Mouse (Mus musculus) gastrocnemius, postnatal 10 days (tissue): Measurements from ENCODE around the gene Txndc15. TPM values are rescaled to one million over a fixed set of nuclear protein-coding genes. Genes with fewer than 3 reads are reported as not detected.
"Not testable (repeated sequence)": the region's sequence is repeated elsewhere in the genome, so short reads cannot be mapped to it uniquely, and the experiment has no call there.

Source experiments
- DNase-seq: peaks from one replicate; pipeline ENCODE4 v3.0.0; 2021; ENCODE audit warnings: mixed read lengths
- long read RNA-seq, 2 experiments: library from polyadenylated mRNA; stranded (forward); transcript quantifications; one replicate each; pipeline ENCODE4 v2.0.0; 2021
- total RNA-seq, 2 experiments: library from RNA; stranded (reverse); gene quantifications; 2 replicates each; pipeline ENCODE4 v1.2.3; 2021

Txndc15 gene
- 10 to 100 TPM; 30.9 to 32.6 TPM for total RNA-seq
- long read RNA-seq, experiment 1, transcript Txndc15-201 (5 exons, 1,527 nt) = major isoform, 65 of 70 reads
- long read RNA-seq, experiment 1, partial matches to known transcripts = 0 of 70 reads
- long read RNA-seq, experiment 1, other reads (novel, unspliced or antisense) = 5 of 70 reads
- long read RNA-seq, experiment 2, transcript Txndc15-201 (5 exons, 1,527 nt) = major isoform, 65 of 72 reads
- long read RNA-seq, experiment 2, partial matches to known transcripts = 1 of 72 reads
- long read RNA-seq, experiment 2, other reads (novel, unspliced or antisense) = 6 of 72 reads

GRCm38 (mm10) chr13:55714501-55715166 lies at the start of gene Txndc15:
Gene Txndc15 (plus strand): TSS chr13:55714650.
- peak; percentile 89 for DNase-seq

DNA sequence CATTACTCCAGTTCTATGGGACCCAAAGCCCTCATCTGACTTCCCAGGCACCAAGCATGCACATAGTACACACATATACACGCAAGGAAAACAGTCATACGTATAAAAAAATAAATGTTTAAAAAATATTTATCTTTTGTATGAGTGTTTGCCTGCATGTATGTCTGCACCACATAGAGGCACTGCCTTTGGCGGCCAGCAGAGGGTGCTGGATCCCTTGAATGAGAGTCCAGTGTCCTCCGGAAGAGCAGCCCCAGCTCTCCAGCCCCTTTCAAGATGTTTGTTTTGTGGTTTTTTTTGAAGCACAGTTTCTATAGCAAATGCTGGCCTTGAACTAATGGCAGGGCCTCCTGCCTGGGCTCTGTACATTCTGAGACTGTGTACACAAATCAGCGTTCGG lies 45.9 kb upstream of the Txndc15 start:
- peak; percentile 44 for DNase-seq

- no peak for DNase-seq
Measured at GRCm38 (mm10) chr13:55672711-55673110, 41.7 kb upstream of the Txndc15 start.

DNA sequence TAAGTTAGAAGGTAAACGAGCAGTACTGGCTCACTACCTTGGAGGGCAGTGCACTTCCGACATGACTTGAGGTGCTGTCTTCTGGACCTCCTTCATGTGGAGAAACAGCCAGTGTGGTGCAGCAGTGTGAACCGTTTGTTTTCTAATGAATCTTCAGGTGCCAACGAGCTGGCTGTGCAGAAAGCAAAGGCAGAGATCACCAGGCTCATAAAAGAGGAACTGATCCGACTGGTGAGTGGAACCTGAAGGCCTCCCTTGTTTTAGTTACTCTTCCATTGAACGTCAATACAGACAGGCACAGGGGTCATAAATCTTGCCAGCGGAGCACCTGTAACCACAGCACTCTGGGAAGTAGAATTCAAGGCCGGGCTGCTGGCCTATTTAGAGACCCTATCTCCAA lies 37.1 kb upstream of the Txndc15 start:
- no peak for DNase-seq

DNA sequence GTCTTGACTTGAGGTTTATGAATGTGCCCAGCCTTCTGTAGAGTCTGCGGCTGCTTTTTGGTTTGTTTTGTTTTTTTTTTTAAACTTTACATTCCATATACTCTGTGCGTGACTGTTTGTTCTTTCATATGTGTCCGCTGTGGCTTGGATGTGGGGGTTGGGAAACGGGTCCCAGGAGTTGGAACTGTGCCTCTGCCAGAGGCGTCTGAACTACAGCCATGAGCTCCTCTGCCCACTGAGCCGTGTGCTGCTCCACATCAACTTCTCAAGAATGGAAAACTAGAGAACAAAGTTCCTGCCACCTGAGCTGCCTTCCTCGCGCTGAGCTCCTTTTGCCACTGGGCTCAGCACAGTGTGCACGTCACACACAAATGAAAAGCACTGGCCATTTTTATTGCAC lies 32.2 kb upstream of the Txndc15 start:
- no peak for DNase-seq

GRCm38 (mm10) chr13:55683581-55683980 lies 30.9 kb upstream of the Txndc15 start:
- no peak for DNase-seq

- no peak for DNase-seq
Measured at GRCm38 (mm10) chr13:55686107-55686633, 28.3 kb upstream of the Txndc15 start.

GRCm38 (mm10) chr13:55687927-55688602 lies 26.4 kb upstream of the Txndc15 start:
- DNase-seq = no peak

- DNase-seq = peak; percentile 92
Measured at GRCm38 (mm10) chr13:55692535-55693242, 21.8 kb upstream of the Txndc15 start, which contains the start of gene B230219D22Rik. Gene B230219D22Rik (plus strand): TSS chr13:55693124.

- DNase-seq = peak; percentile 68
Measured at GRCm38 (mm10) chr13:55693243-55693721, 21.2 kb upstream of the Txndc15 start.

DNA sequence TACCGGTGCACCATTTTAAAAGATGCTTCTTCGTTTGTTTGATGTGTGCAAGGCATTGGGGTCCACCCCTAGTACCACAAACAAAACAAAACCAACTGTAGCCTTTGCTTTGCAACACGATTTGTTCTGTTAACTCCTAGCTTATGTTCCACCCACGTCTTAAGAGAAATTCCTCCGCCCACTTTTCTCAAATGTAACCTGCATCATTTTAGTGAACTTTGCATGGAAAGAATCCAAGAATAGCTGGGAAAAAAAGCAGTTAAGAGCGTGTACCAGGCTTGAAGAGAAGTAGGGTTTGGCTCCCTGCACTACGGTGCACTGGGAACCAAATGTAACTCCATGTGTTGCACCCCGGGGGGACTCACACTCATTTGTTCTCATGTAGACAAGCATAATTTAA lies 20.3 kb upstream of the Txndc15 start:
- no peak for DNase-seq

- DNase-seq = not testable (repeated sequence)
Measured at GRCm38 (mm10) chr13:55695989-55696388, 18.5 kb upstream of the Txndc15 start.

DNA sequence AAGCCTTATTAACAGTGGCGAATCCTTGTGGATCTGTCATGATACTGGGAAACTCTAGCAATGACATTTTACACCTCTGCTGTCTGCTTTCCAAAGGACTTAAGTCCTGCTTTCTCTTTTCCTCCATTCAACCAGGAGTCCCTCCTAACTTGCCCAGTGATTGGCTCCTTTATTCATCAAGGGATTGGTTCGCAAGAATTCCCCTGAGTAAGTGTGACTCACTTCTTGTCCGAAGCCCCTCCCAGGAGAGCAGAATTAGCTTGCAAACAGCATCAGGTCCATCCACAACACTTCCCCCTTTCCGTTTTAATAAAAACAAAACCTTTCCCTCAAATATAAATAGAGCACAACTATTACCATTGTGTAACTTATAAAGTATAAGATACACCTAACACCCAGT lies 10.1 kb upstream of the Txndc15 start:
- no peak for DNase-seq

- no peak for DNase-seq
Measured at GRCm38 (mm10) chr13:55712846-55713245, 1.6 kb upstream of the Txndc15 start.

GRCm38 (mm10) chr13:55715167-55715512 lies 690 bp downstream of the Txndc15 start:
- no peak for DNase-seq

DNA sequence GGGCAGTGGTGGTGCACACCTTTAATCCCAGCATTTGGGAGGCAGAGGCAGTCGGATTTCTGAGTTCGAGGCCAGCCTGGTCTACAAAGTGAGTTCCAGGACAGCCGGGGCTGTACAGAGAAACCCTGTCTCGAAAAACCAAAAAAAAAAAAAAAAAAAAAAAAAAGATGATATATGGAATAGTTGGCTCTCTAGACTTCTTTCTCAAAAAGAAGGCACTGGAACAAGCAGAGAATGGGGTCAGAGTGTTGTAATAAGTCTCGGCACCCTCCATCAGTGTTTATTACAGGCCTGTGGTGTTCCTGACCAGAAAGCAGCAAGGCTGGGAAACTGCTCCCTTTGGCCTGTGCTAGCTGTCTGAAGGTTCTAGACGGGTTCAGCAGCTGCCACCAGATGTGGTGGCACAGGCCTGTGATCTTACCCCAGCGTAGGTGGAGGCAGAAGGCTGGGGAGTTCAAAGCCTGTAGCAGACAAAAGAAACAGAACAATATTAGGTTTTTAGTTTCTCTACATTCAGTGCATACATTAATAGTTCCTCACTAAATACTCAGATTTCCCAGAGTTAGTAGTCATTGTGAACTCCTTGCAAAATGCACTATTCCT lies 1.6 kb downstream of the Txndc15 start:
- no peak for DNase-seq

GRCm38 (mm10) chr13:55721516-55721915 lies 7.1 kb downstream of the Txndc15 start:
- no peak for DNase-seq

DNA sequence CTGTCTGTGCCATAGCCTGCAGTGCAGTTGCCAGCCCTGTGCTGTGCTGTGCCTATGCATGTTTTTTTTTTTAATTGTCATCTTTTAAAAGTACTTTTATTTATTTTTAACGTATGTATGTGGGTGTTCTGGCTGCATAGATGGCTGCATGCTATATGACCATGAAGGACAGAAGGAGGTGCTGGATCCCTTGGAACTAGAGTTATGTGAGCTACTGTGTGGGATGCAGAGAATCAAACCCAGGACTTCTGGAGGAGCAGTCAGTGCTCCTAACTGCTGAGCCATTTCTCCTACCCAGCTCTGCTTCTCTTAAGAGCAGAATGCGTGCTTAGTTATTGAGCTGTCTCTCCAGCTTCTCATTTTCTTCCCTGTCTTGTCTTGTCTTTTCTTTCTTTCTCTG lies 7.5 kb downstream of the Txndc15 start:
- no peak for DNase-seq

DNA sequence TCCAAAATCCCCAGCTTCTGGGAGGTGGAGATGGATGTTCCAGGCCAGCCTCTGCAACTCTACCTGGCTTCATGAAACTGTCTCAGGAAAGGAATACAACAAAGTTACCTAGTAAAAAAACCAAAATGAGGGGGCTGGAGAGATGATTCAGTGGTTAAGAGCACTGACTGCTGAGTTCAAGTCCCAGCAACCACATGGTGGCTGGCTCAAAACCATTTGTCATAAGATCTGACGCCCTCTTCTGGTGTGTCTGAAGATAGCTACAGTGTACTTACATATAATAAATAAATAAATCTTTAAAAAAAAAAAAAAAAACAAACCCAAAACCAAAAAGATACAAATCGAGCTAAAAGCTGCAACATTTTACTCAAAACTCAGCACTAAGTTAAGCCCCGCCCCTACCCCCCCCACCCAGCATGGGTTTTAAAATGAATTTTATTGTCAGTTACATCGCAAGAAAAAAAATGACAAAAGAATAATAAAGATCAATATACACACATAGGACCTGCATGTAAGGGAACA lies 12.2 kb downstream of the Txndc15 start:
- DNase-seq = no peak

GRCm38 (mm10) chr13:55727120-55727838 lies 12.8 kb downstream of the Txndc15 start, which contains the start of gene Pcbd2:
Gene Pcbd2 (plus strand): TSS chr13:55727368.
- peak; percentile 84 for DNase-seq

GRCm38 (mm10) chr13:55727839-55728238 lies 13.4 kb downstream of the Txndc15 start:
- DNase-seq = peak; percentile 56
